Mouse (Mus musculus) ES-E14 (cell line): Measurements from ENCODE around the gene Jund.

ENCODE experiments used
- CHD2 ChIP-seq: IDR thresholded peaks from 2 replicates; pipeline ENCODE4 v1.6.1; 2014; ENCODE audit warnings: mild to moderate bottlenecking, low read depth, low read length, inconsistent platforms
- ZC3H11A ChIP-seq: IDR thresholded peaks from 2 replicates; pipeline ENCODE4 v1.6.1; 2012; ENCODE audit warnings: low read depth, mild to moderate bottlenecking, inconsistent platforms, low read length, borderline replicate concordance

- TF ChIP-seq CHD2 = no peak
- no peak for TF ChIP-seq ZC3H11A
Observed at GRCm38 (mm10) chr8:70713991-70714390, 15.2 kb downstream of the Jund start.
